Mouse (Mus musculus) adrenal gland, adult 8-10 months (tissue): Measurements from ENCODE around the gene Nrap. TPM values are rescaled to one million over a fixed set of nuclear protein-coding genes. Genes with fewer than 3 reads are reported as not detected.
A peak's percentile ranks its signal among the peaks of the same experiment; 100 is the strongest.

ENCODE experiments used
- DNase-seq: peaks from one replicate; pipeline ENCODE4 v3.0.0; 2022
- total RNA-seq, 4 experiments: library from RNA; stranded (reverse); gene quantifications; 2 replicates each; pipeline ENCODE4 v1.2.4; 2022

Gene Nrap
- total RNA-seq, 4 experiments from 2014 or later: 0.12 to 0.16 TPM; not detected in 2

DNA sequence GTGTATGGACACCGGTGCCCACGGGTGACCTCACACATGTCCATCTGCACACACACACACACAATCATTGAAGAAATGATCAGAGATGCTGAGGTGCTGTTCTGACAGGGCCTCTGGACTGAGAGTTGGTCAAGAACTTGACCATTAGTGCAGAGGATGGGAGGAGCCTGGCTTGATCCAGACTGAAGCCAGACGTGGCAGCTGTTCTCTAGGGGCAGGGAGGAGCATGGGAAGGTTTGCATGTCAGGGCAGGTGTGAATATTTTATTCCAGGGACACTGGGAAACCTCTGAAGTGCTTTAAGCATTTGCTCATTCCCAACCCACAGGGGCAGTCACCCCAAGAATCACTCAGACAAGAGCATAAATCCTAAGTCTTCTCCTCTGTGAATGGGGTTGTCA lies 92.6 kb downstream of the Nrap start:
- DNase-seq: no peak

DNA sequence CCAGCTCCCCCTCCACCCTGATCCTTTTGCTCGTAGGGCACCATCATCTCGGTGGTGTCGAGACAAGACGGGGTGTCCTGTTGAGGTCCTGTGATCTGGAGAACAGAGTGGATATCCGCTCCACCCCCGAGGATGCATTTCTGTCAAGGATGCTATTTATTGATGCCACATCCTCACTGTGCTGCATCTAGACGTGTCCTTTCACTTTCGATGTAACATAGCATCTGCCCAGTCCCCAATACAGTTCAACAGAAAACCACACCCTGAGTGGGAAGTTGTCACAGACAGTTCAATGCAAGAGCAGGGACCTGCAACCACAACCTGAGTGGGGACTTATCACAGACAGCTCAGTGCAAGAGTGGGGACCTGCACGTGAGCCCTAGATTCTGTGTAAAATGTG lies 93.2 kb downstream of the Nrap start:
- no peak for DNase-seq

DNA sequence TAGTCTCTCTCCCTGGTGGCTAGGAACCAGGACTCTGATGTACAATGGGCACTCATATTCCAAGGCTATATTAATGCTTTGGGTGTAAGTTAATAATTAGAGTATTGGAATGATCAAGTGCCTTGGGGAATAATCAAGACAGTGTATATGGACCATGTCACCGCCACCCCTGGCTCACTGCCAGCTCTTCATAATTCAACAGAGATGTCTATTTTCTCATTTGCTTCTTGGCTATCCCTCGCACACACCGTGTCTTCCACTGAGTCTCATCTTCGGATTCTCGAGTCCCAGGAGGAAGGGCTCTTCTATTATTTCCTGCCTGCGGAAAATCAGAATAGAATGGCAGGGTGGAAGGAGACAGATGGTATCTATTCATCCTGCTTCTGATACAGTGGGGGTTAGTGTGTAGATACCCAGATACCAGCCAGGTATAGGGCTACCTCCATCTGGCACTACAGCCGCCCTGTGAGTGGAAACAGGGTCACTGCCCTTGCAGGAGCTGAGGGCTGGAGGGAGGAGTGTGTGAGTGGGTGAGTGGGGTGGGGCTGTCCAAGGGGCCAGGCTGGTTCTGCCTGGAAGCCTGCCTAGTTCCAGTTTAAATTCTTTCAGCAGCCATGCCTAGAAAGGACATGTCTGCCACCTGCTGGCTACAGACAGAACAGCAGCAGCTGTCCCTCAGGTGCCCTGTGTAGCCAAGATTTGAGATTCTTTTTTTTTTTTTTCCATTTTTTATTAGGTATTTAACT lies 95.0 kb downstream of the Nrap start:
- peak; percentile 18 for DNase-seq

DNA sequence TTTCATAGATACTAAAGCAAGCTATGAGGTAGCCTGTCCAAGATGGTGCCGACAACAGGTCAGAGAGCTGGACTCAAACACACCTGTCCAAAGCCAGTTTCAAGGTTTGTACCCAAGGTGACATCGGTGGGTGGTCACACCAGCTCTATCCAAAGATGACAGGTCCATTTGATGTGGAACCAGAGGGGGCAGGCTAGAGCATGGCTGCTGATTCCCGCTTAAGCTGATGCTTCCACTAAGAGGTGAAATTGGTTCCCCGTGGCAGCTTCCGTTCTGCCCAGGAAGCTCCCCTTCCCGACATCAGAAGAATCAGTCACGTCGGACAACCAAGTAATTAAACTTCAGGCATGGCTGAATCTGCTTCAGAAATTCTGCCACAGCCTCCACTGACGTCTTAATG lies 97.5 kb downstream of the Nrap start:
- DNase-seq: no peak

DNA sequence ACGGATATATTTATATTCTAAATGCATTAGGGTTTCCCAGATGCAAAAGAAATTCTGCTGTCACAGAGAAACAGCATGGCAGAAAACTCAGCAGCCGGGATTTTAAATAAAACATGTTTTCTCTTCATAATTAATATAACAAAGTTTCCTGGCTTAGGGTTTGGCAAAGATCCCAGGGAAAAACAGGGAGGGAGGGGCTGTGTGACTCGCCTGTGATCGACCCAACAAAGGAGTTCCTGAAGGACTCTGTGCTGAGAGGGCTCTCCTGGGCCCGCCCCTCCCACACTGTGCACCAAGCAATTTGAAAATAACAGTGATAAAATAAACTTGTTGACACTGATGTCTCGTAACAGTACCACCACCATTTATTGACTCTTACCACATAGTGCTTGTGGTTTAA lies 97.9 kb downstream of the Nrap start:
- no peak for DNase-seq

DNA sequence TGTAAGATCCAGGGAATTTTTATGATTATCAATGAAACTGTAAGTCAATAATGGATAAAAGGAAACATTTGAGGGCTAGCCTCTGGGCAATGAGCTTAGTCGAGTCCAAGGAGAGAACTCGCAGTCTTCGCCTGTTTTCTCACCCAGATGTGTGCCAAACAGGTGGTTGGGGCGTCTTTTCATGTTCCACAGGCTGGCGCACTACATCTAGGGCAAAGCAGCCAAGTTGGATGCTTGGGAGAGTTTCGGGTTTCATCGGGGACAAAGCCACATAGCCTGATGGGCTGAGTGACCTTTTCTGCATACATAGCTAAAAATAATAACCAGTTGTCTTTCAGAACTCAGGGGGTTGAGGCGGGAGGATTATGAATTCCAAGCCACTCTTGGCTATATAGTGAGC lies 100.2 kb downstream of the Nrap start:
- no peak for DNase-seq

DNA sequence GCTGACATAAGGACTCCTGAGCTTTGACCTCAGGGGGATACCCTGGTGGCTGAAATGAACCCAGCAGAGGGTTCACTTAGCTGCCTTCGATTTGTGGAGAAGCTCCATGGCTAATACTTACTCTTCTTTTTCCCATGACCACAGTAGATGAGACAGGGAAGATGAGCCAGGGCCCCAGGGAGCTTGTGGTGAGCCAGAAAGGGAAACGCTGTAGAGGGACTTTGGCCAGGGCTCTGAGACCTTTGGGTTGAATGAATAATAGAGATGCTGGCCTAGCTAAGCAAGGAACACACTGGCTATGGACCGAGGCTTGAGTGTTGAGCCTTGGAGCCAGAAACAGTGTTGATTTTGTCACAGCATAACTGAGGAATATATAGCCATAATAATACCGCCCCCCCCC lies 101.4 kb downstream of the Nrap start:
- no peak for DNase-seq

DNA sequence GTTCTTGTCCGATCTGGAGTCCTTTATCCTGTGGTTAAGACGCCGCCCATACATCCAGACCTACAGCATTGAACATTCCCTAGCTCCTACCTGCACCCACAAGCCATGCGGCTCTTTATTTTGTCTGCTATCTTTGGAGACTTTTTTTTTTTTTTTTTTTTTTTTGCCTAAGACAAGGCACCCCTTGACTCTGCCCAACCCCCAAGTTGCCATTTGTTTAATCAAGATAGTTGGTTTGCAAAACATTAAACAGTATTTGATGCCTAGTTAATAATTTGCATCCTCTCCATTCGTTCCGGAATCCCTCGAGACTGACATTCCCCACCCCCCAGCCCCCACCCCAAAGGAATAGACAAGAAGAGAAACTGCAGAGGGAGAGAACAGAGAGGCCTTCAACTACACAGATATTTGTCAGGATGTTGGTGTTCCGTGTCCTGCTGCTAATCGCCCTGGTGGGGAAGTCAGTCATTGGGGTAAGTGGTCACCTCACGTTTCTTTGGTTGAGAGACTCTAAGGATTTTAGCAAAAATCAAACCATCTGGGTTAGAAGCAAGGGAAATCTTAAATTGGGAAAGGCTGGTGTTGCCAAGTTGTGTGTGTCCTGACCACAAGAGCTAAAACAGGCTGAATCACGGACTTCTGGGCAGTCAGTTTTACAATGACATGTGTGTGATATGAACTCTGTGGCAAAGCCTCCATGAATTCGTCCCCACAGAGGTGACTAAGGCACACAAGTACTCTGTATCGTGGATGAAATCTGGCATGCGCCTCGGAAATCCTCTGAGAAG lies 102.1 kb downstream of the Nrap start:
- DNase-seq: no peak

DNA sequence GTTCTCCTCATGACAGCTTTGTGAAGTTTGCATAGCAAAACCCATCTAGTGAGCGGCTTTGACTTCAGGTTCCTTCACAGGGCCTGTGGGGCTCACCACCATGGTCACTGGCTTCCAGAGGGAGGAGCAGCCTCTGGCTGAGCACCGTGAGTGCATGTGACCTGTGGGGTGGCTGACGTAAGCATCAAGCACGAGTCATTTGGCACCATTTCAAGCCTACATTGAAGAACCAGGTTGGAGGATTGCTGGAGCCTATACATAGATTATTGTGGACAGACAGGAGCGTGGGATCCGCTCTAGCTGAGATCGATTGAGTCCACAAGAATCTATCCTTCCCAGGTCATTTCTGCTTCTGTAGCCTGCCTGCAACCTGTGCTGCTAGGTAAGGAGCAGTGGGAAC lies 103.0 kb downstream of the Nrap start, which contains the start of gene Habp2:
Habp2 (plus strand) TSS at position 272 of the 400 bp plus-strand sequence.
- DNase-seq: no peak

DNA sequence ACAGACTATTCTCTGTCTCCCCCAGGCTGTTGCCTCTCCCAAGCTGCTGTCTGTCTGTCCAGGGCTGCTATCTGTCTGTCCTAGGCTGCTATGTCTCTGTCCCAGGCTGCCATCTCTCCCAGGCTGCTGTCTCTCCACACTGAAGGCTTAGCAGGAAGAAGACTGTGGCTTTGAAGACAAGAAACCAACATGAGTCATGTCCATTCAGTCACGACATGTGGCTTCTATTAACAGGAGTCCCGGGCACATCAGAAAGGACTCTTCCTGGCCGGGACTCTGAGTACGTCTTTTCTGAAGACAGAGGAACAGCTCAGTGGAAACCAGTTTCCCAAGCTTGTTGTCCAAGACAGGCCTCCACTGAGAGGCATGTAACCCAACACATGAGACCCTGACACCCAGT lies 104.6 kb downstream of the Nrap start:
- no peak for DNase-seq

DNA sequence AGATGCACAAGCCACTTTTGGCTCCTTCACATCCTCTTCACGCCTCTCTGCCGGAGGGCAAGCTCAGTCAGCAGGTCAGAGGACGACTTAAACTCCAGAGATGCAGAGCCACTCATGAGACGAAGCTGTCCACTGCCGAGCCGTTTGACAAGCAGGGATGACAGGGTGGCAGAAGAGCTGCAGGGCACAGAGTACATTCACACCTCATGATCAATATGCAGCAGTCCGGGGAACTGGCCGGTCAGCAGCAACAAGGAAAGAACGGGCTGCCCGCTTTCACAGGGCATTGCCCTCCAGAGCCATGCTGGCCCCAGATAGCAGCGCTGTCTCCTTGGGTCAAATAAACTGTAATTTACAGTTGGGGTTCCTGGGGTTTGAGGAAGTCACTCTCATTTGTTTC lies 111.5 kb downstream of the Nrap start:
- no peak for DNase-seq

DNA sequence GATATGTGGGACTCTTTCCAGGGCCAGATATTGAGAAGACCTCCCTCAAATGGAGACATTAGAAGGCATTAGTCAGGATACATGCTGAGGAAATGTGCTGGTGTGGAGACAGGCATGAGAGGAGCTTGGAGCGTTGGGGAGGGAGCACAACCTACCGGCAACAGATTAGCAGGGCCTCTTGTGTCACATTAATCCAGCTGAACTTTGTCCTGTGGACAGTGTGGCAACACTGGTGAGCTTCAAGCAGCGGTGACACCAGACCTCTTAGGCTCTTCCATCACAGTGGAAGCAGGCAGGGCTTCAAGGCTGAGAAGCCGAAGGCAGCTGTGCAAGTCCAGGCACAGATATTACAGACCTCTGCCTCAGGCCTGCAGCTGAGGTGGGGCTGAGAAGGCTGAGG lies 111.9 kb downstream of the Nrap start:
- no peak for DNase-seq

DNA sequence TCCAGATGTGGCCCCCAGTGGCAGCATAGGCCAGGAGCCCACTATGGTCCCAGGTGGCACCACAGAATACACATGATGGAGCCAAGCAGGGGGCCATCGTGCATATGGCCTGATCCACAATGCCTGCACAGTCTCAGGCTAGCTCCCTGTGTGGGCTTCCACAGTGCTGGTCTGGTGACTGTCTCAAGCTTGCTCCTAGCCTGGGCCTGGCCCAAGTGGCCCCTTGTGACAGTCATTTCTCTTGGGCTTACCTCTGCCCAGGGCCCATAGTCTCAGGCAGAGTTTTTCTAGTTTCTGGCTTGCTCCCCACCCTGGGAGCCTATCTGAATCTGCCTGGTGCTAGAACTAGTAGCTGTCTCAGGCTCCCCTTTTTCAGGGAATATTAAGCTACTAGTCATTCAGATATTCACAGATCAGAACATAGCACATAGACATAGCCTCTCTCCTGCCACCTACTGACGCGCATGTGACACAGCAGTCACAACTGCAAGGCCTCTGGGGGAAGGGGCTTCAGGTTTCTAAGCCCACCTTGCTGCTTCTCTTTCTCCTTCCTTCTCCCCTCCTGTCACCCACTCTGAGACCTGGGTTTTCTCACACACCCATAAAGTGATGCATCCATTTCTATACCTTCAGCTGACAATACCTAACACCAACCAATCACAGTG lies 112.6 kb downstream of the Nrap start:
- DNase-seq: no peak

DNA sequence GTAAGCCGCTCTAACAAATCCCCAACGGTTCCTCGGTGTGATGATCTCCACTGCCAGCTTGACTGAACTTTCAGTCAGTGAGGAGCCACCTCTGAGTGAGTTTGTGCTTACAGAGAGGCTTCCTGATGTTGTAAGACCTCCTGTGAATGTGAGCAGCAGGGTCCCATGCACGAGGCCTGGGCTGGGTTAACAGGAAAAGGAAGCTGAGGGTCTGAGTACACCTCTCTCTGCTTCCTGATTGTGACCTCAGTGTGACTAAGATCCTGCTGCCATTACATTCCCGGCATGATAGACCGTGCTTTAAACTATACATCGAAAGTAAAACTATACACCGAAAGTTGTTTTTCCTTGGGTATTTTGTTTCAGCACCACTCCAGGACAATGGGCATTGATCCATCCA lies 117.8 kb downstream of the Nrap start:
- DNase-seq: no peak

Other genes starting within 250 kb of the Nrap start
- gene Habp2, start 102.9 kb downstream of the Nrap start, total RNA-seq: not detected
- 10 to 100 TPM in 1 of 4 experiments, 1 to 10 TPM in 3; 5.3 to 12.2 (median 7.7) TPM for gene Casp7, start 7.1 kb upstream of the Nrap start, total RNA-seq
- gene Plekhs1, start 71.6 kb upstream of the Nrap start, total RNA-seq: under 1 TPM in 3 of 4 experiments, not detected in 1; 0.10 to 0.43 (median 0.13) TPM
- gene Dclre1a, start 158.2 kb upstream of the Nrap start, total RNA-seq: 10 to 100 TPM in 3 of 4 experiments, 1 to 10 TPM in 1; 8.8 to 13.8 (median 11.3) TPM
- gene Nhlrc2, start 158.2 kb upstream of the Nrap start, total RNA-seq: 10 to 100 TPM; 16.6 to 27.2 (median 23.2) TPM